Mouse (Mus musculus): Measurements from ENCODE around the gene Plac9b. TPM values are rescaled to one million over a fixed set of nuclear protein-coding genes. Genes with fewer than 3 reads are reported as not detected.
"Not testable (repeated sequence)": the region's sequence is repeated elsewhere in the genome, so short reads cannot be mapped to it uniquely, and the experiment has no call there.

Gene Plac9b
- polyA plus RNA-seq (2012; ENCODE audit: insufficient read depth, insufficient read length, missing spikeins): 1.7 TPM in 1 of 2 replicates, not detected in the other

DNA sequence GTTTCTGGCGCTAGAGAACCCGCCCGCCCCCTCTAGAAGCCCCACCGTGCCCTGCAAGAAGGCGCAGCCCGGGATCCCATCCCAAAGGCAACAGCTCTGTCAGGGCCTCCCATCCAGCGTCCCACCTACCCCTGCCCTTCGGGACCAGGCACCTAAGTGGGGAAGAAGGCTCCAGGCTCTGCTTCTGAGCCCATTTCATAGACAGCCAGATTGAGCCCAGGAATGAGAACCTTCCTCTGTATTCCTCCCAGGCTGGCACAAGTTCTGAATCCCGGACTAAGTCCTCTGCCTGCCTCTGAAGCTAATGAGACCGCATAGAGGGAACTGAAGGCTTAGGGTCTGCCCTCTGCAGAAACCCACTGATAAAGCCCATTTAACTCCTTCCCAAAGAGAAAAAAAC is at the start of gene Plac9b:
Gene Plac9b, minus strand, starts transcription at position 101 of the 400 bp plus-strand sequence.
- H3K27ac ChIP-seq (ENCODE audit: insufficient read depth, low read depth, low read length); H3K4me3 ChIP-seq (ENCODE audit: insufficient read depth, low read length); H3K4me1 ChIP-seq (ENCODE audit: control insufficient read depth, insufficient read depth, low read length): not testable (repeated sequence)

- not testable (repeated sequence) for H3K4me1 ChIP-seq (ENCODE audit: control insufficient read depth, insufficient read depth, low read length); H3K4me3 ChIP-seq (ENCODE audit: insufficient read depth, low read length); H3K27ac ChIP-seq (ENCODE audit: insufficient read depth, low read depth, low read length)
Measured at GRCm38 (mm10) chr14:26216233-26217000, 34.1 kb upstream of the Plac9b start.

DNA sequence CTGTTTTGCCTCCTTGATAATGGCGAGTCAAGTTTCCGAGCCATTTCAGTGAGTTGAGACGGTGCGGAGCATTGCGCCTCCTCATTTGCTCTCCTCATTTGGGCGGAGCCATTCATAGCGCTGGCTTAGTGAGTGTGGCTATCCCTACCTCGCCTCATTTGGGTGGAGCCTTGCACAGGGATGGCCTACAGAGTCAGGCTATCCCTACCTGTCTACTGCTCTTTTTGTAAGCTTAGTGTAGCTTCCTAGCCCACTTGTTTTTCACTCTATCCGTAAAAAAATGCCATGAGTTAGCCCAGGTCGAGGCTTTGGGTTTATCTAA is 24.6 kb upstream of the Plac9b start, which contains the start of gene Tmem254b:
Gene Tmem254b, minus strand, starts transcription at position 116 of the 322 bp plus-strand sequence.
- H3K4me3 ChIP-seq (ENCODE audit: insufficient read depth, low read length); H3K4me1 ChIP-seq (ENCODE audit: control insufficient read depth, insufficient read depth, low read length); H3K27ac ChIP-seq (ENCODE audit: insufficient read depth, low read depth, low read length): not testable (repeated sequence)

GRCm38 (mm10) chr14:26206197-26206925 is 24.1 kb upstream of the Plac9b start:
- not testable (repeated sequence) for H3K27ac ChIP-seq (ENCODE audit: insufficient read depth, low read depth, low read length); H3K4me3 ChIP-seq (ENCODE audit: insufficient read depth, low read length)

DNA sequence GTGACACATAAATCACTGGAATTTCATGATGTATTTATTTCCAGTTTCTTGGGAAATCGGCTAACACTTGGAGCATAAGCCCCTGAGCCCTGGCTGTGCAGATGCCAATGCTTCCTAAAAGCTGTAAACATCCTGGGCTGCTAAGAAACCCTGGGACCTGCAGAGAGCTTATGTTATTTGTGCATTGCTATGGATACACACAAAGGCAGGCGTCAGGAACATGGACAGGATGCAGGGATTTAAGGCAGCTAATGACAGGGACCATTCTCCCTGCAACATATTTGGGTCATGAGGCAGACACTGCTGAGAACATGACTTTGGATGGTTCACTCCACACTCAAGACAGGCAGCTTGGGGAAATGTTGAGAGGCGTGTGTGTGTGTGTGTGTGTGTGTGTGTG is 15.6 kb upstream of the Plac9b start:
- H3K4me3 ChIP-seq (ENCODE audit: insufficient read depth, low read length); H3K4me1 ChIP-seq (ENCODE audit: control insufficient read depth, insufficient read depth, low read length); H3K27ac ChIP-seq (ENCODE audit: insufficient read depth, low read depth, low read length): not testable (repeated sequence)

More at GRCm38 (mm10) chr14:26206197-26206925, 24.1 kb upstream of the Plac9b start:
- not testable (repeated sequence) for H3K4me1 ChIP-seq (ENCODE audit: control insufficient read depth, insufficient read depth, low read length)

- not testable (repeated sequence) for H3K27ac ChIP-seq (ENCODE audit: insufficient read depth, low read depth, low read length); H3K4me1 ChIP-seq (ENCODE audit: control insufficient read depth, insufficient read depth, low read length); H3K4me3 ChIP-seq (ENCODE audit: insufficient read depth, low read length)
Measured at GRCm38 (mm10) chr14:26188361-26188760, 6.1 kb upstream of the Plac9b start.

GRCm38 (mm10) chr14:26186638-26187037 is 4.4 kb upstream of the Plac9b start:
- not testable (repeated sequence) for H3K27ac ChIP-seq (ENCODE audit: insufficient read depth, low read depth, low read length); H3K4me3 ChIP-seq (ENCODE audit: insufficient read depth, low read length); H3K4me1 ChIP-seq (ENCODE audit: control insufficient read depth, insufficient read depth, low read length)

GRCm38 (mm10) chr14:26181660-26182059 is 620 bp downstream of the Plac9b start:
- not testable (repeated sequence) for H3K4me3 ChIP-seq (ENCODE audit: insufficient read depth, low read length); H3K27ac ChIP-seq (ENCODE audit: insufficient read depth, low read depth, low read length); H3K4me1 ChIP-seq (ENCODE audit: control insufficient read depth, insufficient read depth, low read length)

DNA sequence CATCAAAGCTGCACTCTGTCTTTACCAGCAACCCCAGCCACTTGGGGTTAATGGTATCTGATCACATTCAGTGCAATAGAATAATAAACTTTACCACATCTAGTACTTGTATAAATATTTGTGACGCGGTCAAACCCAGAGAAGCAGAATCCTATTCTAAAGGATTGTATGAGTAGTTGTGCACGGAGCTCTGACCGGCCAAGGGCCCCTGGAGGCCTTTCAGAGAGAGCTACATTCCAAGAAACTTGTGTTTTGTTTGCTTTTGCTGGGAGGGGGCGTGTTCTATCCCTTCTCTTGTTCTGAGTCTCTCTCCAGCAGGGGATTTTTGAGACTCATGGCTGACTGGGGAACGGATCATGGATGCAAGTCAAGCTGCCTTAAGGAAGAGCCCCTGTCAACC is 7.3 kb downstream of the Plac9b start:
- H3K4me1 ChIP-seq (ENCODE audit: control insufficient read depth, insufficient read depth, low read length); H3K4me3 ChIP-seq (ENCODE audit: insufficient read depth, low read length); H3K27ac ChIP-seq (ENCODE audit: insufficient read depth, low read depth, low read length): not testable (repeated sequence)

GRCm38 (mm10) chr14:26173955-26174354 is 8.3 kb downstream of the Plac9b start:
- H3K27ac ChIP-seq (ENCODE audit: insufficient read depth, low read depth, low read length); H3K4me3 ChIP-seq (ENCODE audit: insufficient read depth, low read length); H3K4me1 ChIP-seq (ENCODE audit: control insufficient read depth, insufficient read depth, low read length): not testable (repeated sequence)

DNA sequence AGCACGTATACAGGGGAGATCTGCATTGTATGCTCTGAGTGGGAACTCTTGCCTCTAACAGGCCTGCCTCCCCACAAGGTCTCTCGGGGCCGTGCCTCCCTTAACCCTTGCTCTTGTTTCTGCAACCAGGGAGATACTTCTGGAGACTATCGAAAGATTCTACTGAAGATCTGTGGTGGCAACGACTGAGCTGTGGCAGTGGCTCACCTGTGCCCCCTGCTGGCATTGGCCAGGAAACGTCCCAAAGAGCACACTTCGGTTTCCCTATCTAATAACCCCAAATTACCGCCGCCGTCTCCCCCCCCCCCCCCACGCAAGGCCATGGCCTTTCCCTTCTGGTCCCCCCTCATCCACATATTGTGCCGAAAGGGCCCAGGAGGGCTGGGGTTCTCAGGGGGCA is 17.0 kb downstream of the Plac9b start:
- H3K27ac ChIP-seq (ENCODE audit: insufficient read depth, low read depth, low read length); H3K4me3 ChIP-seq (ENCODE audit: insufficient read depth, low read length); H3K4me1 ChIP-seq (ENCODE audit: control insufficient read depth, insufficient read depth, low read length): not testable (repeated sequence)

DNA sequence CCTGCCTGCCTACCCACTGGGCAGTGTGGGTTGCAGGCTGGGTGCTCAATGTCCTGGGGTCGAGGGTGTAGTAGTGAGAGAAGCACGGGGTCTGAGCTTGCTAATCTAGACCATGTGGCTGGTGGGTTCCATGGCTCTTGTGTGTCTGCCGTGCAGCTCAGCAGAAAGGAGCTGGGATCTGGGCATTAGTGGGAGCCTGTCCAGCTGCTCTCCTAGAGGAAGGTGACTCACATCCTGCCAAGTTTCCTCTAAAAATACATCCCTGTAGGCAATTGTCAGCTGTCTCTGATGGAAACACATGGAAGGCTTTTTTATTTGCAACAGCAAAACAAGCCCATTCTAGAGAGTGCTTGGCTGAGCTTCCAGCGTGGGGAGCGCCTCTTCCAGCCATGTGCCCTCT is 19.9 kb downstream of the Plac9b start:
- H3K27ac ChIP-seq (ENCODE audit: insufficient read depth, low read depth, low read length); H3K4me1 ChIP-seq (ENCODE audit: control insufficient read depth, insufficient read depth, low read length); H3K4me3 ChIP-seq (ENCODE audit: insufficient read depth, low read length): not testable (repeated sequence)

DNA sequence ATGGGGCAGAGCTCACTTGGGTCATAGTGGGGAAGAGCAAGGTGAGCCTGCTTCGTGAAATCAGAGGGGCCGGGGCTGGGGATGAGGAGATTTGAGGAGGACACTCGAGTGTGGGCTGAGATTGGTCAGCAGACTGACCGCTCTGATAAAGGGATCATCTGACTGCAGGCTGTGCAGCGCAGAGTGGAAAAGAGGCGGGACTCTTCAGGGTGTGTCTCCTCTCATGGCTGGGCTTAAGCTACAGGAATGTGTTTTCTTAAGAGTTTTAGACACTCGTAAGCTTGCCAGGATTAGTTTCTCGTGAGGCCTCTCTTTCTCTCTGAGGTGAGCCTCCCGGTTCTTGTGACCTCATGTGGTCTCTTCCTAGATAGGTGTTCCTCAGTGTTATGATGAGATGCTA is 21.1 kb downstream of the Plac9b start:
- not testable (repeated sequence) for H3K4me3 ChIP-seq (ENCODE audit: insufficient read depth, low read length); H3K27ac ChIP-seq (ENCODE audit: insufficient read depth, low read depth, low read length); H3K4me1 ChIP-seq (ENCODE audit: control insufficient read depth, insufficient read depth, low read length)

- H3K4me1 ChIP-seq (ENCODE audit: control insufficient read depth, insufficient read depth, low read length); H3K27ac ChIP-seq (ENCODE audit: insufficient read depth, low read depth, low read length); H3K4me3 ChIP-seq (ENCODE audit: insufficient read depth, low read length): not testable (repeated sequence)
Measured at GRCm38 (mm10) chr14:26156032-26156431, 26.2 kb downstream of the Plac9b start.

DNA sequence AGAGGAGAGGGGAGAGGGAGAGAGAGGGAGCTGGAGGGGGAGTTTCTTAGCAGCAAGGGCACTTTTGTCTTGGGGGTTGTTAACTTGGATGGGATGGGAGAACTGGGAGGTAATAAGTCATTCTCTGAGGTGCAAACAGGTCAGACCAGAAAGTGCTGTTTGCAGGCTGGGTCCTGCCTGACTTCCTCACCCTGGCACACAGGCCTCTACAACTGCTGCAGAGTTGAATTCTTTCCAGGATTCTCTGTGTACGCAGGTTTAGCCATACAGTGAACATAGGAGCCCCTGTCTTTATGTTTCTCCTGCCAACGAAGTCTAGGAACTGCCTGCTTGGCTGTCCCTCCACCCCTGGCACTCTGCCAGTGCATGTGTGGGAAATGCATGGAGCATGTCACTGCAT is 35.2 kb downstream of the Plac9b start:
- not testable (repeated sequence) for H3K4me1 ChIP-seq (ENCODE audit: control insufficient read depth, insufficient read depth, low read length); H3K4me3 ChIP-seq (ENCODE audit: insufficient read depth, low read length); H3K27ac ChIP-seq (ENCODE audit: insufficient read depth, low read depth, low read length)

GRCm38 (mm10) chr14:26119095-26119494 is 63.2 kb downstream of the Plac9b start:
- H3K4me1 ChIP-seq (ENCODE audit: control insufficient read depth, insufficient read depth, low read length); H3K27ac ChIP-seq (ENCODE audit: insufficient read depth, low read depth, low read length); H3K4me3 ChIP-seq (ENCODE audit: insufficient read depth, low read length): not testable (repeated sequence)

Measured in bone marrow macrophage, adult 2 months (primary cell).